Comparison of ENCODE assay signal across 1 mouse cellular context in the genomic region with DNA sequence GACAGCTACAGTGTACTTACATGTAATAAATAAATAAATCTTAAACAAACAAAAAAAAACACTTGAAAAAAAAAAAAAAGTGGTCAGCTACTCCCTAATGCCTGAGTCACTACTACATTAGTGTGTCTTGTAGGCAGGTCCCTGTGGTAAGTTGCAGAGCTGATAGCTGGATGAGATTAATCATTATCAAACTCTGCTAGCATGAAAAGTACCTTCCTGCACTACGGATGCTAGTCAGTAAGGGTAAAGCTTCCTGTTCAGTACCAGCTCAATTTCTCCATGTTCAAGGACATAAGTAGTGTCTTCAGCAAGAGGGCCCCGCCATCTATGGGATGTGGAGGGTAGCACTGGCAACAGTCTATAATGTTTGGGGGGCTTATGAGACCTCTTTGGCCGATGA.
TF ChIP-seq lines count a peak whose summit lies in the region.

No protein-coding gene starts in this region.

TF ChIP-seq in MEL, 35 proteins besides CTCF, POLR2A, EP300 and RAD21 (continued from another document):
- TF ChIP-seq ZKSCAN1 (IDR thresholded peaks at IDR 0.05; ENCODE audit: low read depth, low read length), result no peak
- no peak for TF ChIP-seq MAX (IDR thresholded peaks at IDR 0.05; ENCODE audit: low read length)
- TF ChIP-seq ZC3H11A (IDR thresholded peaks at IDR 0.05; ENCODE audit: low read depth, low read length), result no peak
